Mouse (Mus musculus): ENCODE results near the gene Mrgprd.

GRCm38 (mm10) chr7:145301008-145301340, 13.7 kb upstream of the Mrgprd start:
- TF ChIP-seq GATA1 (IDR thresholded peaks at IDR 0.05; ENCODE audit: borderline replicate concordance, low read length) (no peak), FLI1 (IDR thresholded peaks at IDR 0.05; ENCODE audit: low read length) (no peak)

All from megakaryocyte, embryonic 14.5 days (primary cell).